Mouse (Mus musculus): ENCODE results near the gene Nbas.

DNA sequence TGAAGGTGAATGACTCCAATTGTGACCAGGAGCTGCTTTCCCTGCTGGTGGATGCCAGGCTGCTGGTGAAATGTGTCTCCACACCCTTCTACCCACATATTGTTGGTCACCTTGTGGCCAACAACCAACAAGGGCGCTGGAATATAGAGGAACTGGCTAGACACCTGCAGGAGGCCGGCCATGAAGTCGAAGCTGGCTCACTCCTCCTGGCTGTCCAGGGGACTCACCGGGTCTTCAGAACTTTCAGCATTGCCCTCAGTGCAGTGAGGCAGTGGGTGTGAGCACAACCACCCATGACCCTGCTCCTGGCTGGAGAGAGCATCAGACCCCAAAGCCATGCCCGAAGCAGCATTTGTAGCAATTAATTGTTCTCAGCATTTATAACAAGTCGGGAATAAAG lies 314.5 kb downstream of the Nbas start:
- TF ChIP-seq POLR2A (IDR thresholded peaks at IDR 0.05; ENCODE audit: insufficient read depth, low read depth, low read length) (no peak), CTCF (IDR thresholded peaks at IDR 0.05; ENCODE audit: insufficient read depth, low read depth, low read length) (no peak)

Measured in olfactory bulb, adult 2 months (tissue).